ENCODE assay signal across 10 mouse cellular contexts in the genomic region with DNA sequence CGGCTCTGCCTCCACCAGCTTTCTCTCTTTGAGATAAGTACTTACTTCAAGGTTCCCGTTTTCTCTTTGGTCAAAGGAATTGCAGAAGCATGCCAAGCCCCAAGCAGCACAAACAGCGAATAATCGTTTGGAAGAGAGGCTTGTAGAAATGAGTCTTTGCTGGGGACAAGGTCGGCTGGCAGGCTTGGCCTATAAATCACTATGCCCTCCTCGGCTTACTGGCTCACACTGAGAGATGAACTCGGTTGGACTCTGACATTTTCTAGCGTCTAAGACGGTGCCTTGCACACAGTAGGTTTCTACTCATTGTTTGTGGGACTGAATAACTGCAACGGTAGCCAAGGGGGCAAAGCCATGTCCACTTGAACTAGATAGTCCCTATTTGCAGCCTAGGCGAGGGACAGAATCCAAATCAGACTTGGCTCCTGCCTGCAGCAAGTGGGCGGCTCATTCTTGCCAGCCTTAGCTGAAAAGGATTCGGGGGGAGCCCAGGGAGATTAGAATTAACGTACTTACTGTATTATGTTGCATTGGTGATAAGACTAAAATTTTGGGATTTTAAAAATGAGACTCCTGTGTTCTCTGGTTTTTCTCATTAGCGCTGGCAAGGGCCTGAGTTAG.
DNase-seq lines count a peak whose midpoint lies in the region; ATAC-seq and TF ChIP-seq lines count a peak whose summit lies in the region.
"Had no signal": no experiment of that assay in that cellular context is flagged by ENCODE, and none has a peak within 500 bp of the region (broad histone marks: within the 10 kb centered on the region; RNA-seq: fewer than 3 reads in every experiment).

No protein-coding gene starts in this region.

- H3K9me3 ChIP-seq in heart, embryonic 16.5 days (replicated peaks; ENCODE audit: control insufficient read depth, low read length) = no peaks in the 10 kb centered on the region
- H3K9me3 ChIP-seq: intestine, embryonic 15.5 days had no signal

- H3K4me2 ChIP-seq in heart, embryonic 16.5 days (ENCODE audit: low read depth, low read length) = no peak overlapping the region
- H3K4me2 ChIP-seq: intestine, embryonic 15.5 days had no signal

- no peaks in the 10 kb centered on the region for H3K27me3 ChIP-seq in heart, embryonic 16.5 days (ENCODE audit: control insufficient read depth, insufficient read depth, low read length)
- H3K27me3 ChIP-seq: intestine, embryonic 15.5 days had no signal

- intact Hi-C loops in gastrocnemius, adult 2 months (cut with DNase I) = loop anchor here (5.0 to 10.0 kb wide), 3 partner anchors 60 to 105 kb away; no protein-coding TSS in a partner anchor
- intact Hi-C loops in gastrocnemius, postnatal 14 days (cut with DNase I; ENCODE audit: low total_unique reads) = no loop called here
- intact Hi-C loops in left cerebral cortex, adult 2 months (cut with DNase I) = loop anchor here (5.0 to 10.0 kb wide), 2 partner anchors 35 to 128 kb away; partner anchors contain the start of gene Klhl29

- 51% methylated on average over 15 of the region's 15 CpGs for WGBS in heart, embryonic 16.5 days

- H3K4me3 ChIP-seq in gastrocnemius, adult 2 months = peak overlapping the region; percentile 57
- no peak overlapping the region for H3K4me3 ChIP-seq in left cerebral cortex, adult 2 months
- no peak overlapping the region for H3K4me3 ChIP-seq in heart, embryonic 16.5 days (ENCODE audit: low read length)
- H3K4me3 ChIP-seq: intestine, embryonic 15.5 days had no signal

- peak; percentile 57 for DNase-seq in gastrocnemius, adult 2 months
- DNase-seq in gastrocnemius, postnatal 14 days = no peak
- peak; percentile 44 to 52 for DNase-seq in left cerebral cortex, adult 2 months (ENCODE audit: extremely low spot score in 1 of 2, low spot score in 2 of 2)
- DNase-seq in left cerebral cortex, adult 11 months (ENCODE audit: low spot score) = no peak
- DNase-seq in adrenal gland, postnatal 14 days = peak; percentile 85
- no peak for DNase-seq in urinary bladder, postnatal 36 days (ENCODE audit: low spot score in 2 of 2)
- no peak for DNase-seq in lung, postnatal 4 days
- DNase-seq: thymus, postnatal 14 days had no signal

- TF ChIP-seq CTCF in gastrocnemius, adult 2 months (IDR thresholded peaks at IDR 0.05) = no peak
- no peak for TF ChIP-seq CTCF in left cerebral cortex, adult 2 months (IDR thresholded peaks at IDR 0.05)

- H3K4me1 ChIP-seq in heart, embryonic 16.5 days (ENCODE audit: control insufficient read depth, insufficient read depth, low read length) = peaks cover 11% of the 10 kb centered on the region

- no peaks in the 10 kb centered on the region for H3K36me3 ChIP-seq in heart, embryonic 16.5 days (ENCODE audit: control insufficient read depth, insufficient read depth)
- H3K36me3 ChIP-seq: intestine, embryonic 15.5 days had no signal

- H3K27ac ChIP-seq in gastrocnemius, adult 2 months = peak overlapping the region; percentile 95
- H3K27ac ChIP-seq in left cerebral cortex, adult 2 months = peak overlapping the region; percentile 65
- H3K27ac ChIP-seq in heart, embryonic 16.5 days (ENCODE audit: low read length) = no peak overlapping the region

- ATAC-seq in heart, embryonic 16.5 days (replicated peaks; ENCODE audit: extremely low read depth, insufficient read depth, low FRiP score) = 0 out of 2 replicates have a peak, but pooled peaks have one; percentile 4
- ATAC-seq: intestine, embryonic 15.5 days had no signal

- H3K9ac ChIP-seq in heart, embryonic 16.5 days (ENCODE audit: low read length) = no peak overlapping the region
- H3K9ac ChIP-seq: intestine, embryonic 15.5 days had no signal

Comparison
In these comparisons a context has a peak if more than half of its experiments do, and no peak if none do; other contexts are left out.
1. DNase-seq: peak in gastrocnemius, adult 2 months (single experiment), left cerebral cortex, adult 2 months (2 of 2) and adrenal gland, postnatal 14 days (single experiment); none in gastrocnemius, postnatal 14 days (single experiment), left cerebral cortex, adult 11 months (single experiment), urinary bladder, postnatal 36 days (0 of 2) and lung, postnatal 4 days (0 of 2).